Mouse (Mus musculus): ENCODE data around the gene Rundc3a. TPM values are rescaled to one million over a fixed set of nuclear protein-coding genes. Genes with fewer than 3 reads are reported as not detected.

The Rundc3a gene
- polyA plus RNA-seq, 2 experiments, result 1.0 to 3.2 TPM

- Histone ChIP-seq H3K4me2 (replicated peaks; ENCODE audit: low read depth, low read length, severe bottlenecking) (peak overlapping the region; percentile 80), H3K4me3 (replicated peaks; ENCODE audit: low read length) (peak overlapping the region; percentile 38), H3K9ac (ENCODE audit: low read depth, low read length, severe bottlenecking) (peak overlapping the region; percentile 52), H3K27ac (replicated peaks; ENCODE audit: low read depth, low read length) (no peak overlapping the region), H3K27me3 (ENCODE audit: control insufficient read depth, insufficient read depth, low read length) (peaks cover 4% of the 10 kb centered on the region; the same call in 1 of the 2 replicates), H3K36me3 (ENCODE audit: control insufficient read depth, insufficient read depth, low read length) (peaks cover 91% of the 10 kb centered on the region), H3K4me1 (ENCODE audit: control insufficient read depth, insufficient read depth, low read length) (peaks cover 11% of the 10 kb centered on the region), H3K9me3 (ENCODE audit: control insufficient read depth, low read length) (no peaks in the 10 kb centered on the region)
- ATAC-seq (ENCODE audit: low FRiP score, low read depth) (peak; percentile 17; the same call in 1 of the 2 replicates), DNase-seq (ENCODE audit: low spot score) (no peak)
- no peak for TF ChIP-seq POLR2A (IDR thresholded peaks at IDR 0.05; ENCODE audit: borderline replicate concordance, extremely low read depth, insufficient read depth, insufficient read length)
- WGBS, result 8% methylated on average over 65 of the region's 87 CpGs
Measured at GRCm38 (mm10) chr11:102437120-102438061, 44.2 kb downstream of the Rundc3a start.

GRCm38 (mm10) chr11:102438212-102439092 is 45.2 kb downstream of the Rundc3a start:
- H3K4me3 ChIP-seq (replicated peaks; ENCODE audit: low read length), result peak overlapping the region; percentile 38
- H3K9ac ChIP-seq (ENCODE audit: low read depth, low read length, severe bottlenecking), result peak overlapping the region; percentile 52; the same call in 1 of the 2 replicates
- H3K4me2 ChIP-seq (replicated peaks; ENCODE audit: low read depth, low read length, severe bottlenecking), result peak overlapping the region; percentile 80
- no peaks in the 10 kb centered on the region for H3K9me3 ChIP-seq (ENCODE audit: control insufficient read depth, low read length)
- DNase-seq (ENCODE audit: low spot score), result peak; percentile 83
- H3K27me3 ChIP-seq (ENCODE audit: control insufficient read depth, insufficient read depth, low read length), result peaks cover 4% of the 10 kb centered on the region; the same call in 1 of the 2 replicates
- H3K4me1 ChIP-seq (ENCODE audit: control insufficient read depth, insufficient read depth, low read length), result peaks cover 11% of the 10 kb centered on the region
- peaks cover 94% of the 10 kb centered on the region for H3K36me3 ChIP-seq (ENCODE audit: control insufficient read depth, insufficient read depth, low read length)
- H3K27ac ChIP-seq (replicated peaks; ENCODE audit: low read depth, low read length), result no peak overlapping the region
- 11% methylated on average over 71 of the region's 77 CpGs for WGBS
- TF ChIP-seq POLR2A (IDR thresholded peaks at IDR 0.05; ENCODE audit: borderline replicate concordance, extremely low read depth, insufficient read depth, insufficient read length), result no peak
- peak; percentile 31 for ATAC-seq (ENCODE audit: low FRiP score, low read depth)

GRCm38 (mm10) chr11:102439093-102440082 is 46.2 kb downstream of the Rundc3a start:
- H3K9me3 ChIP-seq (ENCODE audit: control insufficient read depth, low read length), result no peaks in the 10 kb centered on the region
- no peak overlapping the region for H3K9ac ChIP-seq (ENCODE audit: low read depth, low read length, severe bottlenecking)
- peaks cover 92% of the 10 kb centered on the region for H3K36me3 ChIP-seq (ENCODE audit: control insufficient read depth, insufficient read depth, low read length)
- WGBS, result 75% methylated on average over 14 of the region's 14 CpGs
- H3K4me1 ChIP-seq (ENCODE audit: control insufficient read depth, insufficient read depth, low read length), result peaks cover 11% of the 10 kb centered on the region
- ATAC-seq (ENCODE audit: low FRiP score, low read depth) (no peak), DNase-seq (ENCODE audit: low spot score) (no peak)
- no peak for TF ChIP-seq POLR2A (IDR thresholded peaks at IDR 0.05; ENCODE audit: borderline replicate concordance, extremely low read depth, insufficient read depth, insufficient read length)
- H3K27me3 ChIP-seq (ENCODE audit: control insufficient read depth, insufficient read depth, low read length), result peaks cover 4% of the 10 kb centered on the region; the same call in 1 of the 2 replicates
- H3K4me3 ChIP-seq (replicated peaks; ENCODE audit: low read length), result no peak overlapping the region
- no peak overlapping the region for H3K4me2 ChIP-seq (replicated peaks; ENCODE audit: low read depth, low read length, severe bottlenecking)
- no peak overlapping the region for H3K27ac ChIP-seq (replicated peaks; ENCODE audit: low read depth, low read length)

GRCm38 (mm10) chr11:102440255-102440654 is 47.1 kb downstream of the Rundc3a start:
- TF ChIP-seq POLR2A (IDR thresholded peaks at IDR 0.05; ENCODE audit: borderline replicate concordance, extremely low read depth, insufficient read depth, insufficient read length), result no peak
- Histone ChIP-seq H3K9ac (ENCODE audit: low read depth, low read length, severe bottlenecking) (no peak overlapping the region), H3K4me2 (replicated peaks; ENCODE audit: low read depth, low read length, severe bottlenecking) (no peak overlapping the region), H3K36me3 (ENCODE audit: control insufficient read depth, insufficient read depth, low read length) (peaks cover 84% of the 10 kb centered on the region), H3K4me3 (replicated peaks; ENCODE audit: low read length) (no peak overlapping the region), H3K9me3 (ENCODE audit: control insufficient read depth, low read length) (no peaks in the 10 kb centered on the region), H3K27me3 (ENCODE audit: control insufficient read depth, insufficient read depth, low read length) (peaks cover 4% of the 10 kb centered on the region; the same call in 1 of the 2 replicates), H3K27ac (replicated peaks; ENCODE audit: low read depth, low read length) (no peak overlapping the region), H3K4me1 (ENCODE audit: control insufficient read depth, insufficient read depth, low read length) (peaks cover 17% of the 10 kb centered on the region)
- 92% methylated on average over 8 of the region's 8 CpGs for WGBS
- DNase-seq (ENCODE audit: low spot score), result no peak
- no peak for ATAC-seq (ENCODE audit: low FRiP score, low read depth)

All from limb, embryonic 14.5 days (tissue).